Comparison of ENCODE assay signal across 8 mouse cellular contexts in genomic region chr5:129186260-129186659, GRCm38 (mm10).
A peak's percentile ranks its signal among the peaks of the same experiment; 100 is the strongest.
DNase-seq lines count a peak whose midpoint lies in the region; ATAC-seq lines count a peak whose summit lies in the region.

No protein-coding gene starts in this region.

- H3K36me3 ChIP-seq in midbrain, embryonic 14.5 days (ENCODE audit: control insufficient read depth, insufficient read depth, low read length) = no peaks in the 10 kb centered on the region

- no peaks in the 10 kb centered on the region for H3K9me3 ChIP-seq in midbrain, embryonic 14.5 days (ENCODE audit: control insufficient read depth, low read length)

- H3K4me2 ChIP-seq in midbrain, embryonic 14.5 days (ENCODE audit: low read length) = no peak overlapping the region

- no peak overlapping the region for H3K27ac ChIP-seq in midbrain, embryonic 14.5 days (replicated peaks; ENCODE audit: low read depth, low read length)

- peak; percentile 18 to 62 for DNase-seq in heart, adult 18-20 months
- no peak for DNase-seq in heart, adult 9 months (ENCODE audit: low spot score in 2 of 2)
- peak; percentile 45 for DNase-seq in right cerebral cortex, postnatal 4 days
- DNase-seq in right cerebral cortex, postnatal 36 days (ENCODE audit: low spot score in 2 of 2) = no peak
- DNase-seq in embryo, embryonic 9.5 days (ENCODE audit: extremely low spot score) = peak; percentile 44
- DNase-seq in lung, postnatal 36 days = peak; percentile 51
- no peak for DNase-seq in spleen, postnatal 36 days (ENCODE audit: low spot score in 2 of 2)
- no peak for DNase-seq in midbrain, embryonic 14.5 days

- H3K4me1 ChIP-seq in midbrain, embryonic 14.5 days (ENCODE audit: control insufficient read depth, insufficient read depth, low read length) = 0 out of 2 replicates have a peak, but pooled peaks cover 4% of the 10 kb centered on the region

- ATAC-seq in midbrain, embryonic 14.5 days (ENCODE audit: low FRiP score, low TSS enrichment) = no peak

- 8% methylated on average over 2 of the region's 2 CpGs for WGBS in midbrain, embryonic 14.5 days

- no peak overlapping the region for H3K9ac ChIP-seq in midbrain, embryonic 14.5 days (replicated peaks; ENCODE audit: low read length)

- H3K27me3 ChIP-seq in midbrain, embryonic 14.5 days (ENCODE audit: control insufficient read depth, insufficient read depth, low read length) = no peaks in the 10 kb centered on the region

- H3K4me3 ChIP-seq in midbrain, embryonic 14.5 days (replicated peaks; ENCODE audit: low read depth, low read length) = no peak overlapping the region

Comparison
In these comparisons a context has a peak if more than half of its experiments do, and no peak if none do; other contexts are left out.
1. DNase-seq: peak in heart, adult 18-20 months (2 of 2), right cerebral cortex, postnatal 4 days (single experiment), embryo, embryonic 9.5 days (single experiment) and lung, postnatal 36 days (single experiment); none in heart, adult 9 months (0 of 2), right cerebral cortex, postnatal 36 days (0 of 2), spleen, postnatal 36 days (0 of 2) and midbrain, embryonic 14.5 days (single experiment).